Mouse (Mus musculus) fibroblast of lung, adult 2 months (primary cell): ENCODE data around the gene Sycn.

Source experiments
- DNase-seq: peaks from one replicate; pipeline ENCODE4 v3.0.0-alpha.2; 2011; ENCODE audit warnings: low read depth

Gene Sycn

DNA sequence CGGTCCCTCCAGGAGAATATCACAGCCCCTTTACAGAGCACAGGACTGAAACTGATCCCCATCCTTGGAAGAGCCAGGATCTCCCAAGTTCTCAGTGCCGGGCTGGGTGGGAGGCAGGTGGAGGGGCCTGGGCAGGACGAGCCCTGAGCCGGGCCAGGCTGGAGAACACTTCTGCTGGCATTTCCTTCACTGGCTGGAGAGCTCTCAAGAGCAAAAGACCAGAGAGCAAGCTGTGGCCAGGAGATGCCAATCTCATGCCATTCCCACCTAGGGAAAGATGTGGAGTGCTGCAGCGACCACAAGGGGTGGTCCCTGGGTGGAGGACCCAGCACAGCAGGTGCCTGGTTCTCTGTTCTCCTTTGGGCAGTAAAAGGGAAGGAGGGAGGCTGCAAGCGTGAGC lies 44.3 kb downstream of the Sycn start:
- no peak for DNase-seq

DNA sequence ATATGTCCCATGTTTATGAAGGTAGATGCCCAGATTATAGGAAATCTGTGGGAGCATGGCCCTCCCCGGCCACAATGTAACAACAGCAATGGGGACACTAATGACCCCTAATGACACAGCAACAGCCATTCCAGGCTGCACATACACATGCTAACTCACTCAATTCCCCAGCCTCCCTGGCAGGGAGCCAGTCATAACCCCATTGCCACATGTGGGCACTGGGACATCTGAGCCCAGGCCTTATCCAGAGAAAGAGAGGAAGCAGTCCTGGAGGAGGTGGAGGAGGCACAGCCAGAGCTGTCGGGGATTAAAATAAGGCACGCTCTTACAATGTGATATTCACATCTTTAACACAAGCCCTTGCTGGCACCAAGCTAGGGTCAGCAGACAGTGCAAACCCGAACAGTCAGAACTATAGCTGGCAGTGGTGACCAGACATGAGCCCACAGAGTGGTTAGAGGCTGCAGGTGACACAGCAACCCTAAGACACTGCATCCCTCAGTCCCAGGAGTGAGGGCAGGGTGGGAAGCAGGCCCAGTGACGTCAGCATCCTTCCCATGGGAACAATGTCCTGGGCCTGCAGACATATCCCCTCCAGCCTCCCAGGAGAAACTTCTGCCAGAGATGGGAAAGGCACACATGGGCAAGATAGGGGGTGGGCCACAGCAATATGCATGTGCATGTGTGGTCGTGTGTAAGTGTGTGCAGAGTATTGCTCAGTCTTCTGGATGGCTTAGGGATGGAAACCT lies 46.2 kb downstream of the Sycn start:
- DNase-seq, result no peak

DNA sequence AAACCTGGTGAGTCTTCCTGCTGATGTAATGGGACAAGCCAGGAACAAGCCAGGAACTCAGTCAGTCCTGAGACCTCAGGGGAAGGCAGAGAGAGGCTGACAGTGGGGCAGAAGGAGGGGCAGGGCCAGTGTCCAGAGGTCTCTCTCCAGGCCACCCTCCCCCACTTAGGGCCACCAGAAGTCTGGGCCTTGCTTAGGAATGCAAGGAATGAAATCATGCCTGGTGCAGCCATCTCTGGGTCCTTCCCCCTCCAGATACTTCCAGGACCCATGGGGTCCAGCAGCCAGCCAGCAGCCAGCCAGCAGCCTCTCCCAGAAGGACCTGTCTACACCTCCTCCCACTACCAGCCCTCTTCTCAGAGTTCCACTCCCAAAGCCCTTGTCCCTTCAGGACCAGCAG lies 47.0 kb downstream of the Sycn start:
- DNase-seq, result no peak
